Mouse (Mus musculus): ENCODE data around the gene Srp68.
"Not testable (repeated sequence)": the region's sequence is repeated elsewhere in the genome, so short reads cannot be mapped to it uniquely, and the experiment has no call there.

The Srp68 gene

DNA sequence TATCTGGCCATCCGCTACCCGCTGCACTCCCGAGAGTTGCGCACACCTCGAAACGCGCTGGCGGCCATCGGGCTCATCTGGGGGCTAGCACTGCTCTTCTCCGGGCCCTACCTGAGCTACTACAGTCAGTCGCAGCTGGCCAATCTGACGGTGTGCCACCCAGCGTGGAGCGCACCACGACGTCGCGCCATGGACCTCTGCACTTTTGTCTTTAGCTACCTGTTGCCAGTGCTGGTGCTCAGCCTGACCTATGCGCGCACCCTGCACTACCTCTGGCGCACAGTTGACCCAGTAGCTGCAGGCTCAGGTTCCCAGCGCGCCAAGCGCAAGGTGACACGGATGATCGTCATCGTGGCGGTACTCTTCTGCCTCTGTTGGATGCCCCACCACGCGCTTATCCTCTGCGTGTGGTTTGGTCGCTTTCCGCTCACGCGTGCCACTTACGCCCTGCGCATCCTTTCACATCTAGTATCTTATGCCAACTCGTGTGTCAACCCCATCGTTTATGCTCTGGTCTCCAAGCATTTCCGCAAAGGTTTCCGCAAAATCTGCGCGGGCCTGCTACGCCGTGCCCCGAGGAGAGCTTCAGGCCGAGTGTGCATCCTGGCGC is 9.0 kb upstream of the Srp68 start:
- no peak for DNase-seq

DNA sequence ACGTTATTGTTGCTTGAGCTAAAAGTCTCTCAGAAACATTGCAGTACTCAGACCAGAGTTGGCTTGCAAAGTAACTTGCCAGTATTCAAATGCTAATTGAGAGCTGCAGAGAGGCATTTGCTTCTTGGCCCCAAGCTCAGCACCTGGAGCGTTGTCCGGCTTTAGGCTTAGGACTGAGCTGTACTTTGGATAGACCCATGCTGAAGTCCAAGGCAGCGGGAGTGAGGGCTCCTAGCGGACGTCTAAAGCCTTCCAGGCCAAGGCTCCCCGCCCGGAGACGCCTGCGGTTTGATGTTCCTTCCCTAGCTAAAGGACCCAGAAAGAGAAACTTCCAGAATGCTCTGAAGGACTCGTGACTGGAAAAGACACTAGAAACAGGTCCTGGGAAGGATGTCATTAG is 8.1 kb upstream of the Srp68 start:
- DNase-seq, result no peak

DNA sequence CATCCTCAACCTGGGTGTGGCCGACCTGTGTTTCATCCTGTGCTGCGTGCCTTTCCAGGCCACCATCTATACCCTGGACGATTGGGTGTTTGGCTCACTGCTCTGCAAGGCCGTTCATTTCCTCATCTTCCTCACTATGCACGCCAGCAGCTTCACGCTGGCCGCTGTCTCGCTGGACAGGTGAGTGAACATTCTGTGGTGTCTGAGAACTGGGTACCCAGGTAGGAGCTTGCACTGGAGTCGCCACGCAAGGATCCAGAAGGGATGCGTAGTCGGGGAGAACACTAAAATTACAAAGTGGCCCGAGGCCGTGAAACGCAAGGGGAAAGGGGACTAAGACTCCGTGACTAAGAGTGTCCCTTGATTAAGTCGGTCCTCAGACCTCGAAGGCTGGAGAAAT is 7.7 kb upstream of the Srp68 start:
- DNase-seq, result no peak

DNA sequence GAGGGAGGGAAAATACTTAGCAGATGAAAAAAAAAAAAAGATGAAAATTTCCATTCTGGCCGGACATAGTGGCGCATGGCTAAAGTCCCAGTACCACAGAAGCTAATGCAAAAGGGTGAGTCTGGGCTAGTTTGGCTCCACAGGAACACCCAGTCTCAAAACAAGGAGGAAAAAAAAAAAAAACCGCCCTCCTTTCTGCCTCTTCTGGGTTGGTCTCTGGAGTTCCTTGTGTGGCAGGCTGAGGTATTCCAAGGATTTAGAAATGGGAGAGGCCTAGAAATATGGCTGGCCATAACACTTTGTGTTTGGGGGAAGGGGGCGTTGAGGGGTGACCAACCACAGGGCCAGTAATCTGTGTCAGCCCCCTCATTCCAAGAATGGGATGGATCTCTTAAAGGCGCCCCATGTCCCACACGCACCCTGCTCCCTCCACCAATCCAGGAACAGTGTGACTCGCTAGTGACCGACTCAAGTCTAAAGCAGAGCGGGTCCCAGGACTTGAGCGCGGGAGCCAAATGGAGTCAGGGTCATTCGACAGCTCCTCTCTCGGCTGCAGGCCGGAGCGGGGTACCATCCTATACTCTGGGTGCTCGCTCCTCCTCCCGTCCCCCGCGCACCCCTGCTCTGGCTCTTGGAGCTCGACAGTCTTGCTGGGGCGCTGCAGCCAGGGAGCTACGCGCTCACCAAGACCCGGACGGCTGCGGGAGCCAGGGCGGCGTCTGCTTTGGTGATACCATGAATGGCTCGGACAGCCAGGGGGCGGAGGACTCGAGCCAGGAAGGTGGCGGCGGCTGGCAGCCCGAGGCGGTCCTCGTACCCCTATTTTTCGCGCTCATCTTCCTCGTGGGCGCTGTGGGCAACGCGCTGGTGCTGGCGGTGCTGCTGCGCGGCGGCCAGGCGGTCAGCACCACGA is 7.0 kb upstream of the Srp68 start, which contains the start of gene Galr2:
Gene Galr2 (plus strand): TSS at position 189 of the 913 bp plus-strand sequence.
- DNase-seq, result no peak

DNA sequence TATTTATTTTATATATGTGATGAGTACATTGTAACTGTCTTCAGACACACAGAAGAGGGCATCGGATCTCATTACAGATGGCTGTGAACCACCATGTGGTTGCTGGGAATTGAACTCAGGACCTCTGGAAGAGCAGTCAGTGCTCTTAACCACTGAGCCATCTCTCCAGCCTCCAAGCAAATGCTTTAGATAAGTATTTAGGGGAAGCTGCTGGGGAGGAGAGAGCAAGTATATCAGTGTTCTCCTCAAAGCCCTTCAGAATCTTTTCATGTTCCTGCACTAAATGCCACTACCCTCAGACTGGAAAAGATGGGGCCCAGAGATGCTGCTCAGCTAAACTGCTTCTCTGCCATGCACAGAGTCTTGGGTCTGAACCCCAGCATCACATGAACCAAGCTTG is 3.2 kb upstream of the Srp68 start:
- not testable (repeated sequence) for DNase-seq

DNA sequence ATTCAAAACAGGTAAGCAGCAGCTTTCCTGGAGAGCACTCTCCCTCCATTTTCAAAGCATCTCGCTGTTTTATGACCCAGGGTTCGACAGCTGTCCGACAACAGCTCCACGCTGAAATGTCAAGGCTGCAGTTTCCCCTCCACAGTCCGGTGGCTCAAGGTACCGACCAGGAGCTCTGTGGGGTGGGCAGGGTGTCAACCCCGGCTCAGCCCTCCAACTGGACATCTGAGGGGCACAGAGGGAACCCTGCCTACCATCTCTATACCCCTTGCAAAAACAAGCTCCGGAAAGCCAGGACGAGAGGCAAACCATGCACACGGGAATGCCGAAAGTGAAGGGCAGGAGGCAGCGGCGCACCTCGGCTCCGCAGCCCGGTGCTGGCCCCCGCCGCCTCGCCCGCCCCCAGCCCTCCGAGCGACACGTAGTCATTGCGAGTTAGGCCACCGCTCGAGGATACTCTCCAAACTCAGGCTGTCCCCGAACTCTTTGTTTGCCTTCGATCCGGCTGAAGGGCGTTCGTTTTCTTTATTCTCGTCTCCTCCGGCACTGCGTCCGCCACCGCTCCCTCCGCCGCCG is 460 bp downstream of the Srp68 start:
- no peak for DNase-seq

DNA sequence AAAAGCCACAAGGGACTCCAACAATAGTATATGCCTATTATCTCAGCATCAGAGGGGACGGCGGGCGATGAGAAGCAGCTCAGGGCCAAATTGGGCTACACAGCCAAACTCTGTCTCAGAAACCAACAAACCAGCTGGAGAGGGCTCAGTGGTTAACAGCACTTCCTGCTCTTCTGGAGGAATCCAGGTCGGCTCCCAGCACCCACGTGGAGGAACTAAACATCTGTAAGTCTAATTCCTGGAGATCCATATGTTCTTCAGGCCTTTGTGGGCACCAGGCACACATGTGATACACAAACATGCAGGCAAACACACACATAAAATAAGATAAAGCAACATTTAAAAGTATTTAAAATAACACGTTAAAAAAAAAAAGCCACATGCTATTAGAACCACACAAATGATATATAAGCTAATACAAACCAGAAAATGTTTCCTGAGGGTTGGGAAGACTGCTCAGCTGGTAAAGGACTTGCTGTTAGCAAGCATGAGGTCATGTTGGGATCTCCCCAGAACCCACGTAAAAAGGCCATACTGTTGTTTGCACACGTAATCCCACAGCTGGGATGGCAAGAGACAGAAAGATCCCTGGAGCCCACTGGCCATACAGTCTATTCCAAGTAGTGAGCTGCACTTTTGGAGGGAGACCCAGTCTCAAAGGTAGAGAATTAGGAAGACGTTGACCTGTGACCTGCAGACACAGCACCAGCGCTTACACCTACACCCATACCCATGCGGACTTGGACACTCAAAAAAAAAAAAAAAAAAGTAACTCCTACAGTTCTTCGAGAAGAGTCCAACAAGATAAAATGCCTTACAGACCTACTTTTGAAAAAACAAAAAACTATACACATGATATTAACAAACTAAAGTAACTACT is 1.2 kb downstream of the Srp68 start:
- no peak for DNase-seq

DNA sequence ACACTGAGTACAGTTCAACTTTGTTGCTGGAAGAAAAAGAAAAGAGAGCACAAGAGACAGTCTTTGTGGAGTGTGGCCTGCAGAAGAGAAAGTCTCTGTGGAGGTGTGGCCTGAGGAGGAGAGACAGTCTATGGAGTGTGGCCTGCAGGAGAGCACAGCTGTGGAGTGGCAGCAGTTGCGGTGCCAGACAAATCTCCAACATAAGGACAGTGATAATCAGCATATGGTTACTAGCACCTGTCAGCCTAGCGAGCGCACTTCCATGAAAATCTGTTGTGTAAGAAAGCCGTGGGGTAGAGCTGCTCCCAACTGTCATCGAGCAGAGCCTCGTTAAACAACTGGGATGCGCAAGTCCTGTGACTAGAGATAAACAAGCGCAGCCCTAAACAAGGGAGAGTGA is 4.5 kb downstream of the Srp68 start:
- DNase-seq, result no peak

DNA sequence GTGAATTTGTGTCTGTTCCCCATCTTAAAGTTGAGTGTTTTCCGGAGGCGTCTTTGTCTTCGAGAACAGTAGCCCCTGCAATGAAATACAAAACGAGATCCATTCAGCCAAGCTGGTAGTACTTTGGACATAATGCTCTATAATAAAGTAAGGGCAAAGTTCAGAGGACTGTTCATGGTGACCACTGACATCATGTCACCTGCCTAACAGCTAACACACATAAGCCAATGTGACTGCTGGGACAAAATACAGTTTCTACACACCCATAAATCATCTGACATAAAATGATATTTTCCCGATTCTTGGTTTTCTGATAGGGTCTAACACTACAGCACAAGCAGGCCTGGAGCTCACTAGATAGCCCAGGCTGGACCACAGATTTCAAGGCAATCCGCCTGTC is 5.7 kb downstream of the Srp68 start:
- no peak for DNase-seq

DNA sequence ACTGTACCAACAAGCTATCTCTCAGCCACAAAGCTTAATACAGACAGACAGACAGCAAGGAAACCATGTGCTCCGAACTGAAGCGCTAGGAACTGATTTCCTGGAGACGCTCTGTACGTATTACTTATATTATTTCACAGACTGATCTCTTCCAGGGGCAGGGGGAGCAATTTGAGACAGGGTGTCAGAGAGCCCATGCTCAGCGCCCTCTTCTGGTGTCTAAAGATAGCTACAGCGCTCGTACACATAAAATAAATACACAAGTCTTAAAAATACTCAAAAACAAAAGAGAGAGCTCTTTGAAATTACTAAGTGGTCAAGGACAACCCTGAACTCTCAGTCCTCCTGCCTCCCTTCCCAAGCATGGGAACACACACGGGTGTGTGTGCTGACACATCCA is 6.4 kb downstream of the Srp68 start:
- DNase-seq, result no peak

DNA sequence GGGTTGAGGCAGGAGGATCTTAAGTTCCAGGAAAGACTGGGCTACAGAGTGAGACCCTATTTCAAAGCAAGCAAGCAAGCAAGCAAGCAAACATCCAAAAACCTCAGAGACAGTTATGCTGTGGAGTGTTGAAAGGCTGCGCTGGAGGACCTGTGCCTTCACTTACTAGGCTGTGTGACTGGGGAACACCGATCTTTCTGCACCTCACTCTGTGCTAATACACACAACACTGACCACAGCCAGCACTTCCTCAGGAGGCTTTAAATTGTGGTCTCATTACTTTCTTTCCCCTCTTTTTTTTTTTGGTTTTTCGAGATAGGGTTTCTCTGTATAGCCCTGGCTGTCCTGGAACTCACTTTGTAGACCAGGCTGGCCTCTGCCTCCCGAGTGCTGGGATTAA is 8.2 kb downstream of the Srp68 start:
- DNase-seq, result no peak

DNA sequence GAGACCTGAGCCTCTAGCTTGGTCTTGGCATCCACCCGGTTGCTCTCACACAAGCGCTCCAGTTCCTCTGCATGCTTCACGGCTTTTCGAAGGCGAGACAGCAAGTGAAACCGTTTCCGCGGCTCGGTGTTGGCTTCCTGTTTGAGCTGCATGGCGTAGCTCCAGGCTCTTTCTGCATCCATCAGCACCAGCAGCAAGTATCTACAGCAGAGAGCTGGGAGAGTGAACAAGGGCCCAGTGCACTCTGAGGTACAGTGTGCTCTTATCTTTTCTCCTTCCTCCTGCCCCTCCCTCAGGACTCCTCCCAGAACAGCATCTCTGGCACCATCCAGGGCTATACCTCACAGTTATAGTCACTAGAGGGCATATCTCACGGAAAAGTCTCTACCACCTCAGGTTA is 8.7 kb downstream of the Srp68 start:
- DNase-seq, result no peak

DNA sequence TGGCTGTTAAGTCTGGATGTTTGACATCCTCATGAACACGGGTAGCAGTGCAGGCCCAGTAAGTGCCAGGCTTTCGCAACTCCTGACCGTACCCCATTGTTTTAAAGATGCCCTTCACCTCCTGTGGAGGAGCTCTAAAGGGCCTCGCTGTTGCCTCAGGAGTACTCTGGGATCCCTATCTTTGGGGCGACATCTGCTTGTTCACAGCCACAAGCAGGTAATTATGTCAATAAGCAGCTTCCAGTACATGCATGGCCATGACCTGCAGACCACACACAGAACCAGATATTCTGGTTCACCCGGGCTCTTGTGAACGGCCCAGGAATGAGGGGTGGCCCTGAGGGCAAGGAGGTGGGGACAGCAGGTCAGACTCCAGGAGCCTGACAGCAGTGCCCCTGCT is 13.8 kb downstream of the Srp68 start:
- DNase-seq, result no peak

DNA sequence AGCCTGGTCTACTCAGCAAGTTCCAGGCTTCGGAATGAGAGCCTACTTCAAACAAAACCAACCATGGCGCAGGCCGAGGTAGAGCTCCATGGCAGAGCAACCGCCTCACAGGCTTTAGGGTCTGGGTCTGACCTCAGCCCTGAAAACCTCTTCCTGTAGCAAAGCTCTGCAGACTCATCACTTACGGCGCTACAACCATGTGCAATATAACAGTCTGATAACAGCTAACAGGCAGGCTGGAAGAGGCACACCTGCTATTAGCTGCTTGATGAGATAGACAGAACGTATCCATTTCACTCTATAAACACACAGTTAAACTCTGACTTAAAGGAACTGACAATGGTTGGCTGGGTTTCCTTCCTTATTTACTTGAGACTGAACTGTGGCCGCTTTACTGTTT is 14.6 kb downstream of the Srp68 start:
- DNase-seq, result peak; percentile 38

DNA sequence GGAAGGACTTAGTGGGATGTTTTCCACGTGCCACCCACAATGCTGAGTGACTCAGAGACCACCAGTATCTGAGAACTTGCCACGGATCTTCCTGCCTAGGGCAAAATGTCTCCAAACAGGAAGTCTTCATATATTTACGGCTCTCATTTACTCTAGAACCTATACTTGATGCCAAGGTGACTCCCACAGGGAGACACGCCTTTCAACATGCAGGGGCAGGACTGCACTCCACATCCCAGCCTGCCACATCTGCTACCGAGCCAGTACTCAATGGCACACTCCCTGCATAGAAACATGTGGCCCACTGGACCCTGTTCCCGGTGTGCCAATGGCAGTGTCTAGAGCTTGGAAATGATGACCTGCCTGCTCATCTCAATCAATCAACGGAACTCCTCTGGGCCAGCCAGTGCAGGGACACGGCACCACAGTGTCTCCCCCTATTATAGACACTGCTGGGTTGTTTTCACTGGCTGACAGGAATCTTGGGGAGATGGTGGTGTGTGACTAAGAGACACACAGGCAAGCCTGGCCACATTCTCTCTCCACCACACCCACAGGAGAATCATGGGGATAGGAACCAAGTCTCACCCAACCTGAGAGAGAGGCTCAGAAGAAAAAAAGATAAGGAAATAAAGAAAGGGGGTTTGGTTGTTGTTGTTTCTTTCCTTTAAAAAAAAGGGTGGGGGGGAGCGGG is 17.9 kb downstream of the Srp68 start:
- no peak for DNase-seq

DNA sequence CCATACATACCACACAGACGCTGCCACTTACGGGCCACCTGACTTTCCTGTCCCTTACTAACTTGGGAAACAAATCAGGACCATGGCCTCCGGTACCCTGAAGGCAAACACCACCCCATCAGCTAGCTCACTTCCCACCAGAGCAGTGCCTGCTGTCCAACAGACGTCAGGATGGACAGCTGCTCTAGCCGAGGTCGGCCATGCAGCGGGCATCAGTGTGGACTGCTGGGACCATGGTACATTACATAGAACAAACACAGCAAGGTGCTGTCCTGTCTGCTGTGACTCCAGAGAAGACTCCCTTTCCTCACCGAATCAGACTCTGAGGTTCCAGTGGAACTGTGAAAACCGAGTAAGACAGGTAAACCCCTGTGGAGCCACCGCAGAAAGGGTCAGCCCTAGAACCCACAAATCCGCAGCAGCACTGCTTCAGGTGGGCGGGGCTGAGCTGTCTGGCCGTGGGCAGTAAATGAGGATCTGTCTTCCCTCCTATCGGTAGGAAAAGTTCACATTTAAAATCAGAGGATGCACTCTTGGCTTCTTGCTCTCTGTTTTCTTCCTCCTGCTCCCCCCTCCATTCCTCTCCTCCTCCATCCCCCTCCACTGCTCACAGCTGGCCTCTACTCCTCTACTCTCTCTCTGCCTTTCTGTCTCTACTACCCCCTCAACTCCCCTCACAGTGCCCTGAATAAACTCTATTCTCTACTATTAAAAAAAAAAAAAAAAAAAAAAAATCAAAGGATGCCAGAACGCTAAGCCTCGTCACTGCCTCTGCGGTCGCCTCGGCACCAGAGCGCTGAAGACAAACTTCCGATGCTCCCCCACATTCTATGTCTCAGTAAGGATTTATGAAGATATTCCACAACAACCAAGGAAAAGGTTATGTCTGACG is 18.7 kb downstream of the Srp68 start:
- no peak for DNase-seq

DNA sequence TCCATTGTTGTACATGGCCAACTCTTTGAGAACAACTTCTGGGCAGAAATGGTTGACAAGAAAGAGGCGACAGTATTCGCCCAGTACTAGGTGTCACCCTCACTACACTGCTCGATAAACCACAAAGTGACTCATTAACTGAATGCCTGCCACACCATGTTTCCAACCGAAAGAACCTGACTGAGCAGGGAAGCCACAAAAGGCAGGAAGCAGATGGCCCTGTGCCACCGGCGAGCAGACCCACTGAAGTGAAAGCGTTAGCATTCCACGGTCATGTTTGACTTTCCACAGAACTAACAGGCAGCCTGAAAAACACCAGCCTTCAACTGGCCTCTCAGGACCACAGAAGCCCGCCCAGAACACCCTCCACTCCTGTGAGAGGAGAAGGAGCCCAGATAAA is 19.4 kb downstream of the Srp68 start:
- peak; percentile 14 for DNase-seq

DNA sequence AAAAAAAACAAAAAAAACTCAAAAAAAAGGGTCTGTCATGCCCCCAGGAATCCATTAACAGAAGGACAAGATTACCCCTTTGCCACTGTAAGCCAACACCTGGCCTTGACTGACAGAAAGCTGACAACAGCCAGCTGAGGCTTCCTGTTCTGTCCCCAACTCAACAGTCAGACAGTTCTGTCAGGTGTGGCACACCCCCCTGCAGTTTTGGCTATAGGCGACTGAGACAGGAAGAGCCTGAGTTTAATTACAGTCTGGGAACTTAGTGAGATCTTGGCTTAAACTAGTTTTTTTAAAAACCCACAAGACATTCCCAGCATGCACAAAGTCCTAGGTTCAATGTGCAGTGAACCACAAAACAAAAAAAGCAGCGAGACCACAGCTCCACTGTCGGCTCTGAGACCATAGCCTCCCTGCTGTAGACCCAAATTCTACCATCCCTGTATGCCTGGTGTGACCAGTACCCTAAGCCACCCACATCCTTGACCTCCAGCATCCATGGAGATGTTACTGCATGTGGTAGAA is 20.9 kb downstream of the Srp68 start:
- peak; percentile 49 for DNase-seq

DNA sequence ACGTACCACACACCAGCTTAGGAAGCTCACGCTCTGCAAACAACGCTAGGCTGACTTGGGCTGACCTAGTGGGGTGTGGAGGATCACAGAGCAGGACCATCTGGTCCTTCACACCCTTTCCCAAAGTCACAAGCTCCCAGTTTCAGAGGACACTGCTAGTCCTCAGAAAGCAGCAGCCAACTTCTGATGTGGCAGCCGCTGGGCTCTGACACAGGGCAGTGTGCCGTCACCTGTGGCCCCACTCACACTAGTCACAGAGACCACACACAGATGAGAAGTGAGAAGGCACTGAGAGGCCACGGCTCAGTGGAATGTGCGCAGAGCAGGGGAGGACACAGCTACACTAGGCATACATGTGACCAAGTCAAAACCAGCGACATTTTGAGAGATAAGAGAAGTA is 23.1 kb downstream of the Srp68 start:
- no peak for DNase-seq

DNA sequence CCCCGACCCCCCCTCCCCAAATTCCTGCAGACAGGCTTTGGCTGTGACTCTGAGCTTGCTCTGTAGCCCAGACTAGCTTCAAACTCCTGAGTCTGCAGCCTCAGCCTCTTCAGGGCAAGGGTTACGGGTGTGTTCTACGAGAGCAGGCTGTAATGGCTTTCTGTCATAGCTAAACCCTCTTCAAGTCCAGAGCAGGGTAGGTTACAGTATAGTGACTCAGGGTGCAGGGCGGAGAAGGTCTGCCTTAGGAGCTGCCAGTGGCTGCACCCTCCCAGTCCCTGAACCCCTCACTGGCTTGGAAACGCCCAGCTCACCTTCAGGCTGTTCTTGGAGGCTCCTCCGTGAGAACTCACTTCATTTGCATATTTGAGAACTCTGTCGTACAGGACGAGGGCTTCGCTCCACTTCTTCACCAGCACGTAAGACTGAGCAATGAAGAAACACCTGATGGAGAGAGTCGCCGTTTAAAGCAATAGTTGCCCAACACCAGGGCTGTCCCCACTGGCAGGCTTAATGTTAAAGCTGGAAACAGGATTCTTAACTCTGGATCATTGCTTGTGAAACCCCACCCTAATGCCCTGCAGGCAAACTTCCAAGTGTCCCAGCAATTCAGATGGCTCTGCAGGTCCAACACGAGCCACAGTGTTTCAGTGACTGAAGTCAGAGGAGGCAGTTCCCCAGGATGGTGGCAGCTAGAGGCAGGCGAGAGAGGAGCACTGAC is 26.4 kb downstream of the Srp68 start:
- DNase-seq, result no peak

DNA sequence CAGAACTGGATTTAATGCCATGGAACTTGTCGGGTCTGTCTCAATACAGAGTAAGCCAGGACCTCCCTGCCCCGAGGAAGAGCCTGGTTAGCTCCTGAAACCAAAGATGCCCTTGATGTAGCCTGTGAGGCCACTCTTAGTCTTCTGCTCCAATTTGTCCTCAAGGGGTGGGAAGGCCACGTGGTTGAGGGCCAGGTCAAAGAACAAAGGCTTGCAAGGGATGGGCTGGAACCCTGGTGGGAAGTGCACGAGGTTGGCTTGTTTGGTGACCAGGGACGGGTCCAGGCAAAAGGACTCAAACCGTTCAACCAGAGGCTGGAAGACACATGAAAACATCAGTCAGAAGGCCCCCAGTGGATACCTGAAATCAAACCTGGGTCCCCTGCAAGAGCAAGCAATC is 28.4 kb downstream of the Srp68 start:
- no peak for DNase-seq
